Mouse (Mus musculus) heart, adult 2 months (tissue): ENCODE measurements around the gene Rmdn2.

Source experiments
- CTCF ChIP-seq: fragments of 200-600 bp; IDR thresholded peaks from 2 replicates; pipeline ENCODE4 v1.8.1; 2022; ENCODE audit warnings: antibody characterized with exemption, mild to moderate bottlenecking, moderate library complexity
- POLR2A ChIP-seq: fragments of 200-500 bp; IDR thresholded peaks from 2 replicates; pipeline ENCODE4 v1.6.1; 2011; ENCODE audit warnings: mild to moderate bottlenecking, low read depth, low read length, control low read depth; ENCODE audit not compliant: insufficient read depth

DNA sequence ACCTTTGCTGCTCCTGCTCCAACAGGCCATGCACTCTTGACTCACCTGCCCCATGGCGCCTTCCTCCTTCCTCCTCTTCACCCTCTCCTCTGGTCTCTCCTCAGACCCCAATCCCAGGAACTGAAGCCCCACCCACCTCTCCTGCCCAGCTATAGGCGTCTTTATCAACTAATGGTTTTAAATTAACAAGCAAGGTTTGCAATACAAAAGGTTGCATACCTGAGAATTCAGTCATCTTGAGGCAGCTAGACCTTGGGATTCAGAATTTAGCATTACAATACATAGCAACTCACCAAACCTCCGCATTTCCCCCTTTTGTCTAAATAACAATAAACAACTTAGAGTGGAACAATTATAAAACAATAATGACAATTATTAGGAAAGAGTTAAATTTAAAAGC, 42.5 kb downstream of the Rmdn2 start:
- TF ChIP-seq POLR2A = no peak
- TF ChIP-seq CTCF = no peak
